Mouse (Mus musculus) heart, embryonic 16.5 days (tissue): ENCODE measurements around the gene Tmem30a. TPM values are rescaled to one million over a fixed set of nuclear protein-coding genes. Genes with fewer than 3 reads are reported as not detected.

Experiments used
- ATAC-seq: fragments of 200-750 bp; cut with Nextera tagmentation; replicated peaks from 2 replicates; pipeline ENCODE4 v1.8.0; 2017; ENCODE audit warnings: moderate number of reproducible peaks; ENCODE audit not compliant: insufficient read depth, low FRiP score; ENCODE audit errors: extremely low read depth
- H3K27ac ChIP-seq: fragments of 300-500 bp; sonication (generic); 2 replicates; pipeline ENCODE4 v1.5.1; 2014; ENCODE audit warnings: mild to moderate bottlenecking, low read length, control low read depth, moderate library complexity
- H3K27me3 ChIP-seq: fragments of 300-500 bp; sonication (generic); 2 replicates; pipeline ENCODE4 v1.6.1; 2014; ENCODE audit warnings: low read length, mixed read lengths; ENCODE audit not compliant: control insufficient read depth, insufficient read depth
- H3K36me3 ChIP-seq: fragments of 300-500 bp; sonication (generic); 2 replicates; pipeline ENCODE4 v1.6.1; 2014; ENCODE audit not compliant: control insufficient read depth, insufficient read depth
- H3K4me1 ChIP-seq: fragments of 300-500 bp; sonication (generic); 2 replicates; pipeline ENCODE4 v1.6.1; 2014; ENCODE audit warnings: low read length, mixed read lengths; ENCODE audit not compliant: control insufficient read depth, insufficient read depth
- H3K4me2 ChIP-seq: fragments of 300-500 bp; sonication (generic); 2 replicates; pipeline ENCODE4 v1.6.1; 2014; ENCODE audit warnings: low read depth, mild to moderate bottlenecking, control low read depth, low read length
- H3K4me3 ChIP-seq: fragments of 300-500 bp; sonication (generic); 2 replicates; pipeline ENCODE4 v1.5.1; 2014; ENCODE audit warnings: mild to moderate bottlenecking, control low read depth, low read length
- H3K9ac ChIP-seq: fragments of 300-500 bp; sonication (generic); 2 replicates; pipeline ENCODE4 v1.6.1; 2014; ENCODE audit warnings: low read length, control low read depth
- H3K9me3 ChIP-seq: fragments of 300-500 bp; sonication (generic); replicated peaks from 2 replicates; pipeline ENCODE4 v1.6.1; 2016; ENCODE audit warnings: low read length; ENCODE audit not compliant: control insufficient read depth
- WGBS: fragments of 180-500 bp; shearing (Covaris S2); extraction: QIAGEN DNeasy Blood & Tissue Kit; methylation state at CpG from one replicate; pipeline ENCODE4 v1.1.7; 2014; 5-methylcytosine and 5-hydroxymethylcytosine counted together
- polyA plus RNA-seq: library from polyadenylated mRNA; unstranded; fragments of >200 nt; fragmentation: Nextera tagmentation; extraction: Ambion mirVana; gene quantifications from 2 replicates; pipeline ENCODE4 v1.2.1, GENCODE M21; 2015

Tmem30a gene
- polyA plus RNA-seq, 1 experiment from 2014 or later: 76.7 TPM

DNA sequence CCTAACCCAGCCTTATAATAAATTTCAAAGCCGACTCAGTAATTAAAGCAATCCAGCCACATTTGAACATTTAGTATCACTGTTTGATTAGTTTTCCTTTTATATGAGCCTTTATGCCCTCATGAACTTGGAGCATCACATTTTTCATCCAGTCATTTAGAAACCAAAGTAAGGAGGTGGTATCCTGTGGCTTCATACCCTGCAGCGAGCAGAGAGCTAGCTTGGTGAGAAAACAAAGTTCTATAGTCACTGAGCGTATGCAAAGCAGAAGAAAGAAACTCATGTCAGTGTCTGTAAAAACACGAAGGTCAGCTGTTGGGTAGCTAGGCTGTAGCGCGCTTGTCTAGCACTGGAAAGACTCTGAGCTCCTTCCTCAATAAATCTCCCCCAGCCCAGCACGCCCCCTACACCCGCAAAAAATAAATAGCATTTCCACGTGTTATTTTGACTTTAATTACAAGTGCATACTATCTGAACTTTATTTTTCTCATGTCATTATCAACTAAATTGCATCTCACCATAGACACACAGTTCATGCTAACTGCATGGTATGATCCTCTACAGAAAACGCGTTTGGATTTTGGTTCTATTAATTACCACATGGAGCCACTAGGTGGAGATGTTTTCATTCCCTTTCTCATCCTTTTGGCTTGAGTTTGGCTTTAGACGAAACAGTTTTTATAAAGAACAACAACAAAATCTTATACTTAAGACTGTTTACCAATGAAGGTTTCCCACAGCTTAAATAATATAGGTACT lies 13.2 kb upstream of the Tmem30a start:
- WGBS: 49% methylated on average over 12 of the region's 12 CpGs

DNA sequence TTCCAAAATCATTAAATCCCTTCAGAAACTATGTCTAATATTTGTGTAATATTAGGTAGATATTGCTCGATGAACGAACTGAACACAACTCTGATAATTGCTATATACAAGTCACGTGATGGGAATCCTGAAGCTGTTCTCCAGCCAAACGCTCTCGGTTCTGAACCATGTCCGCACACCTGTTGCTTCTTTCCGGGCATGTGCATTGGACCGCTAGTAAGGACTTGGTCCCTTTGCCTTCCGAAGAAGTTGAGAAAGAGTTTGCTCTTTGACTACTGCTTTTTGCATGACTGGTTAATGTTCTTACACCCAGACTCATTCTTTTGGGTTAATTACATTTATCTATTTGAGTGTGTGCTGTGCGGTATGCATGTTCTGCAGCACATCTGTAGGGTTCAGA lies 12.1 kb upstream of the Tmem30a start:
- ATAC-seq: no peak
- no peaks in the 10 kb centered on the region for H3K9me3 ChIP-seq
- no peak overlapping the region for H3K27ac ChIP-seq
- WGBS: 90% methylated on average over 10 of the region's 10 CpGs
- H3K9ac ChIP-seq: no peak overlapping the region
- H3K4me1 ChIP-seq: peaks cover 6% of the 10 kb centered on the region; the same call in 1 of the 2 replicates
- no peaks in the 10 kb centered on the region for H3K27me3 ChIP-seq
- no peak overlapping the region for H3K4me3 ChIP-seq
- 0 out of 2 replicates have a peak, but pooled peaks cover 3% of the 10 kb centered on the region for H3K36me3 ChIP-seq
- H3K4me2 ChIP-seq: no peak overlapping the region

More for the DNA sequence above, 13.2 kb upstream of the Tmem30a start:
- Histone ChIP-seq H3K36me3 (0 out of 2 replicates have a peak, but pooled peaks cover 3% of the 10 kb centered on the region), H3K4me2 (no peak overlapping the region), H3K9me3 (no peaks in the 10 kb centered on the region), H3K27me3 (no peaks in the 10 kb centered on the region), H3K9ac (no peak overlapping the region), H3K4me3 (no peak overlapping the region), H3K4me1 (peaks cover 6% of the 10 kb centered on the region; the same call in 1 of the 2 replicates), H3K27ac (no peak overlapping the region)
- no peak; the same call in 1 of the 2 replicates for ATAC-seq

DNA sequence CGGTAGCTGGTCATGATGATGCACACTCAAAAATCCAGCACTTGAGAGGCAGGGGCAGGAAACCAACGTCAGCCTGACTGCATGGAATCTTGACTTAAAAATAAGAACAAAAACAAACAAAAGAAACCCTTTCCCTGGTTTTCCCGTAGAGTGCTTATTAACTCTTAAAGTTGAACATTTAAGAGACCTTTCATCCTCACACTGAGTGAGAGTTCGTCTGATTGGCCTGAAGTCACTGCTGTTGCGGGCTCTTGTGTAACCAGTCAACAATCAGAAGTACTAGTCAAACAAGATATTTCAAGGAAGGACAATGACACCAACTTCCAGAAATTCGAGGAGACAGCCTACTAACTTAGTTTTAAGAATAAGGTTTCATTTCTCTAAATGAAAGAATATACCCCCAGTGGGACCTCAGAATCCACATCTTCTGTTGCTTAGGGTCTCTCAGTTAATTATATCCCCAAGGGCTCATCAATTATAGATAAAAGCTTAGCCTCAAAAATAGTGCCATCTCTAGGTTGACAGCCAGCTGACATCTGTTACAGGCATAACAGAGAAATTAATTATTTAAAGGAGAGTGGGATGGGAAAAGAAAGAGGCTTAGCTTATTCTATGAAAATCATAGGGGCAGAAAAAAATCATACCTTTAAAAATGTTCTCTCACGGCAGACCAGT lies 3.3 kb upstream of the Tmem30a start:
- Histone ChIP-seq H3K4me3 (no peak overlapping the region), H3K4me1 (peaks cover 9% of the 10 kb centered on the region), H3K9ac (no peak overlapping the region), H3K4me2 (no peak overlapping the region), H3K36me3 (no peaks in the 10 kb centered on the region), H3K27ac (no peak overlapping the region), H3K27me3 (no peaks in the 10 kb centered on the region), H3K9me3 (no peaks in the 10 kb centered on the region)
- ATAC-seq: no peak
- 62% methylated on average over 7 of the region's 7 CpGs for WGBS

DNA sequence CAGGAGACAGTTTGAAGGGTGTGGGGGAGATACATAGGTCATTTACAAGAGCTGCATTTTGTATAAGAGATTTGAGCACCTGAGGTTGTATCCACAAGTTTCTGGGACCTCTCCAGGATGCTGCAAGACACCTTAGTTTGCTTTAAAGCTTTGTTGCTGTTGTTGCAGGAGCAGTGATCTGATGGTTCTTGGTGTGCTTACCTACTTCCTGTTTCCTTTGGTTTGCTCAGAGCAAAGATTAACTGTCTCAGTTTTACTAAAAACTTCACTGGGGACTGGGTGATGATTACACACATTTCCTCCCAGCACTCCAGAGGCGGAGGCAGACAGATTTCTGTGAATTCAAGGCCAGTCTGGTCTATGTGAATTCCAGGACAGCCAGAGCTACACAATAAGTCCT lies 1.8 kb upstream of the Tmem30a start:
- no peak for ATAC-seq
- peaks cover 9% of the 10 kb centered on the region for H3K4me1 ChIP-seq
- no peaks in the 10 kb centered on the region for H3K27me3 ChIP-seq
- H3K9me3 ChIP-seq: no peaks in the 10 kb centered on the region
- H3K9ac ChIP-seq: no peak overlapping the region
- H3K36me3 ChIP-seq: no peaks in the 10 kb centered on the region
- WGBS: 64% methylated on average over 1 of the region's 1 CpGs
- H3K4me2 ChIP-seq: no peak overlapping the region
- no peak overlapping the region for H3K4me3 ChIP-seq
- H3K27ac ChIP-seq: no peak overlapping the region

DNA sequence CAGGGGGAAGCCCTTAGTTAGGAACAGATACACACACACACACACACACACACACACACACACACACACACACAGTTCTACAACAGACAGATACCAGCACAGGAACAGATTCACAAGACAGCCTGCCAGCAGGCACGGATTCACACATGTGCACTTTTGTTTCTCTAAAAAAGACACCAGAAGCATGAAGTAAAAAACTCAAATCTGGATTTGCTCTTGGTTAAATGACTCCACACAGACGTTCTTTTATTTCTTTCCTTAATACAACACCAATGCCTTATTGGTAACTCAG lies 7.6 kb downstream of the Tmem30a start:
- H3K4me3 ChIP-seq: no peak overlapping the region
- WGBS: 81% methylated on average over 2 of the region's 2 CpGs
- ATAC-seq: no peak

DNA sequence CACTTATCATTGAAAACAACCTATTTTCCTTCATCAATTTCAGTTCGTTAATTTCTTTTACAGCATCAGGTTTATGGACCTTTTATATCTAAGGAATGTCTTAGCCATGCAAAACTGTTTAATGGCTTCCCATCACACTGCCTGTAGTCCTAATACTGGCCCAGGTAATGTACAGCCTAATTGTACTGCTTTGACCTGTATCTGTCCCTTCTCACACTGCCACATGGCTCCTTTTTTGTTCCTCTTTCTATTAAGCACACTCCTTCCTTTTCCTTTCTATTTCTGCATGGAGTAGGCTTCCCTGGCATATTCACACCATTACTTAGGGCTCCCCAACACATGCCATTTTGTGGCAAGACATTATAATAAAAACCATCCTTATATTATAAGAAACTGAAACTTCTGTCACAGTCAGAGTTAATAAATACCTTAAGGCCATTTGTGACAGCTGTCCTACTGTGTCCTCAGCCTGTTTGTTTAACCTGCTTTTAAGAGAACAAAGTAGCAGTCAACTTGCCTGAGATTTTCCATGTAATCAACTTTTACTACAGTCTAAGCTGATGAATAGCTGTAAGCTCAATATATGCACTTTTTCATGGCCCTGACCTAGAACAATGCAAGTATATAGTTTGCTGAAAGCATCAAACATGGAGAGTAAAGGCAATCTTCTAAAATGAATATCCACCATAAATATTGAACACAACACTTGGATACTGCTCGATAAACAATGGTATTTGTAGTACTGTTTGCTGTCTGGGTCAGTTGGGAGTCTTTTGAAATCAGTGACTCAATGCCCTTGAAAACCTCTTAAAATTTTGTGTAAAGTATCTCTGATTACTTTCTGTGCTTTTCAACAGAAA lies 8.1 kb downstream of the Tmem30a start:
- no peaks in the 10 kb centered on the region for H3K27me3 ChIP-seq
- H3K9me3 ChIP-seq: no peaks in the 10 kb centered on the region
- no peak for ATAC-seq
- no peak overlapping the region for H3K27ac ChIP-seq
- no peak overlapping the region for H3K9ac ChIP-seq
- H3K4me1 ChIP-seq: peaks cover 2% of the 10 kb centered on the region; the same call in 1 of the 2 replicates
- WGBS: 94% methylated on average over 2 of the region's 2 CpGs
- no peak overlapping the region for H3K4me2 ChIP-seq
- no peaks in the 10 kb centered on the region for H3K36me3 ChIP-seq
- H3K4me3 ChIP-seq: no peak overlapping the region

More for the DNA sequence above, 7.6 kb downstream of the Tmem30a start:
- no peak overlapping the region for H3K27ac ChIP-seq
- H3K9me3 ChIP-seq: no peaks in the 10 kb centered on the region
- no peaks in the 10 kb centered on the region for H3K36me3 ChIP-seq
- no peaks in the 10 kb centered on the region for H3K27me3 ChIP-seq
- H3K4me1 ChIP-seq: peaks cover 2% of the 10 kb centered on the region; the same call in 1 of the 2 replicates
- H3K9ac ChIP-seq: no peak overlapping the region
- H3K4me2 ChIP-seq: no peak overlapping the region

DNA sequence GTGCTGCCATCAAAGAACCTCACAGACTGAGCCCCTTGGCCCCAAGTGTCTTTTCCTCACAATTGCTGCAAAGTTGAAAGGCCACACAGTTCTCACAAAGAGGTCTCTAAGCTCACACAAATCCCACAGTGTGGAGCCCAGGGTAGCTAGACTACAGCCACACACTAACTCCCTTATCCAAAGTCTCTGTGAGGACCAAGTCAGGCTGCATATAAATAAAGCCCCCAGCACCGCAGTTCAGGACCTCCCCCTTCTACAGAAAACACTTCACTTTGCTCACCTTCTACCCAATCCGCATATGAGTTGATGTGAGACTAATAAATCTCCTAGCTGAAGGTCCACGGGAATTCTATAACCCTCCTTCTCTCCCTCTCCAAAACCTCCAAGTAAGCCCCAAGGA lies 8.9 kb downstream of the Tmem30a start:
- H3K27ac ChIP-seq: no peak overlapping the region
- WGBS: 61% methylated on average over 3 of the region's 3 CpGs
- H3K4me3 ChIP-seq: no peak overlapping the region
- H3K36me3 ChIP-seq: no peaks in the 10 kb centered on the region
- H3K9me3 ChIP-seq: no peaks in the 10 kb centered on the region
- no peak for ATAC-seq
- H3K4me1 ChIP-seq: peaks cover 2% of the 10 kb centered on the region; the same call in 1 of the 2 replicates
- no peak overlapping the region for H3K9ac ChIP-seq
- no peaks in the 10 kb centered on the region for H3K27me3 ChIP-seq
- no peak overlapping the region for H3K4me2 ChIP-seq

DNA sequence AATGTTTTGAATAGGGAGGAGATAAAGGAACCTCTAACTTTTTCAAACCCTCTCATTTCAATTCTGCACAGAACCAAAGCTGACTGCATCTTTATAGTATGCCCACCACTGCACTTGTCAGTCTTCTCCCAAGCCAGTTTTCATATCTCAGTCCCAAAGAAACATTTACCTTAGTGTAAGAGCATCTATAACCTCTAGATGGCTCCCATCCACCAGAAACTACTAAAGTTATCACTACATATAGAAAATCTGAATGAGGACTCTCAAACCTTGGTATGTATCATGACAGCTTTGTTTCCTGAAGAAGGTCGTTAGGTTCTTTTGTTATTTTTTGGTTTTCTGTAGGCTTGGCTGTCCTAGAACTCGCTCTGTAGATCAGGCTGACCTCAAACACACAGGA lies 14.0 kb downstream of the Tmem30a start:
- H3K4me3 ChIP-seq: no peak overlapping the region
- 64% methylated on average over 2 of the region's 2 CpGs for WGBS

More for the DNA sequence above, 14.0 kb downstream of the Tmem30a start:
- no peaks in the 10 kb centered on the region for H3K27me3 ChIP-seq
- no peak overlapping the region for H3K27ac ChIP-seq
- no peaks in the 10 kb centered on the region for H3K4me1 ChIP-seq
- no peaks in the 10 kb centered on the region for H3K9me3 ChIP-seq
- H3K36me3 ChIP-seq: peaks cover 3% of the 10 kb centered on the region; the same call in 1 of the 2 replicates
- H3K4me2 ChIP-seq: no peak overlapping the region
- no peak for ATAC-seq
- H3K9ac ChIP-seq: no peak overlapping the region
